Mouse (Mus musculus) heart, embryonic 13.5 days (tissue): Measurements from ENCODE around the gene Asb17. TPM values are rescaled to one million over a fixed set of nuclear protein-coding genes. Genes with fewer than 3 reads are reported as not detected.
A peak's percentile ranks its signal among the peaks of the same experiment; 100 is the strongest.
"Not testable (repeated sequence)": the region's sequence is repeated elsewhere in the genome, so short reads cannot be mapped to it uniquely, and the experiment has no call there.

Experiments used
- ATAC-seq: fragments of 200-750 bp; cut with Nextera tagmentation; 2 replicates; pipeline ENCODE4 v1.8.0; 2017; ENCODE audit warnings: moderate TSS enrichment; ENCODE audit not compliant: insufficient number of reproducible peaks, low FRiP score, low TSS enrichment; ENCODE audit errors: extremely low read depth
- H3K27ac ChIP-seq: fragments of 300-500 bp; sonication (generic); replicated peaks from 2 replicates; pipeline ENCODE4 v1.5.1; 2015; ENCODE audit warnings: moderate library complexity, mild to moderate bottlenecking, inconsistent platforms
- H3K27me3 ChIP-seq: fragments of 300-500 bp; sonication (generic); replicated peaks from 2 replicates; pipeline ENCODE4 v1.6.1; 2015; ENCODE audit warnings: mild to moderate bottlenecking, inconsistent platforms
- H3K36me3 ChIP-seq: fragments of 300-500 bp; sonication (generic); 2 replicates; pipeline ENCODE4 v1.6.1; 2015; ENCODE audit warnings: mild to moderate bottlenecking, inconsistent platforms
- H3K4me1 ChIP-seq: fragments of 300-500 bp; sonication (generic); 2 replicates; pipeline ENCODE4 v1.6.1; 2015; ENCODE audit warnings: inconsistent platforms
- H3K4me2 ChIP-seq: fragments of 300-500 bp; sonication (generic); 2 replicates; pipeline ENCODE4 v1.6.1; 2015; ENCODE audit warnings: inconsistent platforms, mild to moderate bottlenecking, moderate library complexity
- H3K4me3 ChIP-seq: fragments of 300-500 bp; sonication (generic); 2 replicates; pipeline ENCODE4 v1.5.1; 2015; ENCODE audit warnings: moderate library complexity, mild to moderate bottlenecking, inconsistent platforms
- H3K9ac ChIP-seq: fragments of 300-500 bp; sonication (generic); 2 replicates; pipeline ENCODE4 v1.6.1; 2015; ENCODE audit warnings: inconsistent platforms, mild to moderate bottlenecking, moderate library complexity
- H3K9me3 ChIP-seq: fragments of 300-500 bp; sonication (generic); 2 replicates; pipeline ENCODE4 v1.6.1; 2016; ENCODE audit warnings: inconsistent platforms
- WGBS: fragments of 180-500 bp; shearing (Covaris S2); methylation state at CpG from one replicate; pipeline ENCODE4 v1.1.7; 2015; ENCODE audit warnings: mixed read lengths; 5-methylcytosine and 5-hydroxymethylcytosine counted together
- polyA plus RNA-seq: library from polyadenylated mRNA; unstranded; fragments of >200 nt; fragmentation: Nextera tagmentation; extraction: Ambion mirVana; gene quantifications from 2 replicates; pipeline ENCODE4 v1.2.1, GENCODE M21; 2015

Asb17 gene
- polyA plus RNA-seq, 1 experiment from 2014 or later, result 0.23 TPM

- 81% methylated on average over 8 of the region's 8 CpGs for WGBS
- Histone ChIP-seq H3K9me3 (no peaks in the 10 kb centered on the region), H3K4me3 (no peak overlapping the region), H3K4me1 (no peaks in the 10 kb centered on the region), H3K27me3 (0 out of 2 replicates have a peak, but pooled peaks cover 8% of the 10 kb centered on the region), H3K4me2 (no peak overlapping the region), H3K27ac (no peak overlapping the region), H3K36me3 (no peaks in the 10 kb centered on the region), H3K9ac (no peak overlapping the region)
- no peak for ATAC-seq
Observed at GRCm38 (mm10) chr3:153814026-153814425, 30.0 kb upstream of the Asb17 start.

GRCm38 (mm10) chr3:153817376-153817890 lies 26.6 kb upstream of the Asb17 start:
- Histone ChIP-seq H3K4me2 (no peak overlapping the region), H3K27ac (no peak overlapping the region), H3K9ac (no peak overlapping the region), H3K4me1 (no peaks in the 10 kb centered on the region), H3K27me3 (peaks cover 8% of the 10 kb centered on the region; the same call in 1 of the 2 replicates), H3K36me3 (no peaks in the 10 kb centered on the region), H3K9me3 (no peaks in the 10 kb centered on the region), H3K4me3 (no peak overlapping the region)
- ATAC-seq, result no peak
- 82% methylated on average over 9 of the region's 9 CpGs for WGBS

DNA sequence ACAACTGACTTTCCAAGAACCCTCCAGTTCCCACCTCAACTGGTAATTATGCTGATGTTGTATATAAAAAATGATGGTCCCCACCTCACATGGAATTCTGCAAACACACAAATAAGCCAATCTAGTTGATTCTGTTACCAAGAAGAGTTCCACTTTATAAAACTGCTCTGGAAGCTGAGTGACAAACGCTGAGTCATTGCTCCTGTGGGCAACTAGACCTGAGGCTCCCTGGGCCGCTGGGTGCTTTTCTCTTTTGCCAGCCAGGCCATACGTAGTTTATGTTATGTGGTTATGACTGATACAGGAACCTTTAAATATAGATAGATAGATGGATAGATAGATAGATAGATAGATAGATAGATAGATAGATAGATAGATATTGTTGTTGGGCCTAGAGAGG lies 25.3 kb upstream of the Asb17 start:
- no peak for ATAC-seq
- H3K36me3 ChIP-seq, result no peaks in the 10 kb centered on the region
- H3K4me3 ChIP-seq, result no peak overlapping the region
- H3K27me3 ChIP-seq, result peaks cover 5% of the 10 kb centered on the region; the same call in 1 of the 2 replicates
- peaks cover 3% of the 10 kb centered on the region for H3K4me1 ChIP-seq
- no peak overlapping the region for H3K27ac ChIP-seq
- no peak overlapping the region for H3K4me2 ChIP-seq
- 90% methylated on average over 3 of the region's 3 CpGs for whole genome bisulfite sequencing
- no peak overlapping the region for H3K9ac ChIP-seq
- H3K9me3 ChIP-seq, result no peaks in the 10 kb centered on the region

GRCm38 (mm10) chr3:153819438-153819837 lies 24.6 kb upstream of the Asb17 start:
- Histone ChIP-seq H3K27me3 (peaks cover 5% of the 10 kb centered on the region; the same call in 1 of the 2 replicates), H3K9ac (no peak overlapping the region), H3K4me3 (no peak overlapping the region), H3K4me2 (no peak overlapping the region), H3K27ac (no peak overlapping the region), H3K9me3 (no peaks in the 10 kb centered on the region), H3K4me1 (peaks cover 10% of the 10 kb centered on the region), H3K36me3 (no peaks in the 10 kb centered on the region)
- ATAC-seq, result no peak
- WGBS, result 87% methylated on average over 9 of the region's 9 CpGs

- Histone ChIP-seq H3K4me1 (peaks cover 11% of the 10 kb centered on the region), H3K4me3 (no peak overlapping the region), H3K27me3 (no peaks in the 10 kb centered on the region; the same call in 1 of the 2 replicates), H3K4me2 (no peak overlapping the region), H3K36me3 (no peaks in the 10 kb centered on the region), H3K9ac (no peak overlapping the region), H3K27ac (no peak overlapping the region), H3K9me3 (no peaks in the 10 kb centered on the region)
- 74% methylated on average over 11 of the region's 11 CpGs for WGBS
- no peak for ATAC-seq
Observed at GRCm38 (mm10) chr3:153823671-153824515, 20.1 kb upstream of the Asb17 start.

DNA sequence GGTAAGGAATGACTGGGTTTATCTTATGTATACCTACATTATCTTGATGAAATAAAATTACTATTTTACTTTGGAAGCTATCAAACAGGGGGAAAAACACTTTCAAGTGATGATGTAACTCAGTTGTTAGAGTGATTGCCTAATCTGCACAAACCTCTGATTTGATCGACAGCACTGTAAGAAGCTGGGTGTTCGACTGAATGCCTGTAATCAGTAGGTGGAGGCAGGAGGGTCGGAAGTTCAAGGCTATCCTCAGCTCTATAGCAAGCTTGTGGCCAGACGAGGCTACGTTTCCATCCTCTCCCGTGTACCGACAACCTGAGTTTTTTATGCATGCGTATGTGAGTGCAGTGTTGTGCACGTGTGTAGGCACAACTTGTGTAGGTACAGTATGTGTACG lies 18.8 kb upstream of the Asb17 start:
- WGBS, result 79% methylated on average over 10 of the region's 10 CpGs
- Histone ChIP-seq H3K27ac (no peak overlapping the region), H3K36me3 (no peaks in the 10 kb centered on the region), H3K4me1 (peaks cover 11% of the 10 kb centered on the region), H3K4me2 (no peak overlapping the region), H3K9me3 (no peaks in the 10 kb centered on the region), H3K27me3 (no peaks in the 10 kb centered on the region; the same call in 1 of the 2 replicates), H3K4me3 (no peak overlapping the region), H3K9ac (no peak overlapping the region)
- ATAC-seq, result no peak

DNA sequence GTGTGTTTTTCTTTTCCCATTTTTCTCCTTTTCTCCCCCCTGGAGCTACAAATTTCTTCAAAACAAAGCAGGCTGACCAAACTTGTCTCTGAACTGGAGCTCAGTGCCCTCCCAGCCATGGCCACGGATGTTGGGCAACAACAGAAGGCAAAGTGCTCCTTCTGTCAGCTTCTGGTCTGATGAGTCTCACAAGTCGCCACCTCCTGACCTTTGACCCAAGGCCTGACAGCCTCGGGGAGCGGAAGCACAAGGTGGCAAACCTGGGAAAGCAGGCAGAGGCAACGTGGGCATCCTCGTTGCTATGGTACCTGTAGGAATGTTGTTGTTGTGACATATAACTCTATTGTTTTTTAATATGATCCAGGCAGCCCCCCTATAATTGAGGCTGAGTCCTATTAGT lies 17.4 kb upstream of the Asb17 start:
- H3K9me3 ChIP-seq, result no peaks in the 10 kb centered on the region
- H3K4me1 ChIP-seq, result peaks cover 18% of the 10 kb centered on the region
- no peak for ATAC-seq
- no peak overlapping the region for H3K4me3 ChIP-seq
- H3K36me3 ChIP-seq, result no peaks in the 10 kb centered on the region
- WGBS, result 53% methylated on average over 6 of the region's 6 CpGs
- H3K27me3 ChIP-seq, result no peaks in the 10 kb centered on the region
- no peak overlapping the region for H3K9ac ChIP-seq
- H3K4me2 ChIP-seq, result no peak overlapping the region
- H3K27ac ChIP-seq, result no peak overlapping the region

GRCm38 (mm10) chr3:153829788-153830187 lies 14.2 kb upstream of the Asb17 start:
- H3K9me3 ChIP-seq, H3K36me3 ChIP-seq, H3K9ac ChIP-seq, ATAC-seq, H3K27ac ChIP-seq, H3K4me3 ChIP-seq, H3K4me2 ChIP-seq, H3K27me3 ChIP-seq: not testable (repeated sequence)
- H3K4me1 ChIP-seq, result peaks cover 19% of the 10 kb centered on the region; the same call in 1 of the 2 replicates
- WGBS, result 78% methylated on average over 3 of the region's 3 CpGs

DNA sequence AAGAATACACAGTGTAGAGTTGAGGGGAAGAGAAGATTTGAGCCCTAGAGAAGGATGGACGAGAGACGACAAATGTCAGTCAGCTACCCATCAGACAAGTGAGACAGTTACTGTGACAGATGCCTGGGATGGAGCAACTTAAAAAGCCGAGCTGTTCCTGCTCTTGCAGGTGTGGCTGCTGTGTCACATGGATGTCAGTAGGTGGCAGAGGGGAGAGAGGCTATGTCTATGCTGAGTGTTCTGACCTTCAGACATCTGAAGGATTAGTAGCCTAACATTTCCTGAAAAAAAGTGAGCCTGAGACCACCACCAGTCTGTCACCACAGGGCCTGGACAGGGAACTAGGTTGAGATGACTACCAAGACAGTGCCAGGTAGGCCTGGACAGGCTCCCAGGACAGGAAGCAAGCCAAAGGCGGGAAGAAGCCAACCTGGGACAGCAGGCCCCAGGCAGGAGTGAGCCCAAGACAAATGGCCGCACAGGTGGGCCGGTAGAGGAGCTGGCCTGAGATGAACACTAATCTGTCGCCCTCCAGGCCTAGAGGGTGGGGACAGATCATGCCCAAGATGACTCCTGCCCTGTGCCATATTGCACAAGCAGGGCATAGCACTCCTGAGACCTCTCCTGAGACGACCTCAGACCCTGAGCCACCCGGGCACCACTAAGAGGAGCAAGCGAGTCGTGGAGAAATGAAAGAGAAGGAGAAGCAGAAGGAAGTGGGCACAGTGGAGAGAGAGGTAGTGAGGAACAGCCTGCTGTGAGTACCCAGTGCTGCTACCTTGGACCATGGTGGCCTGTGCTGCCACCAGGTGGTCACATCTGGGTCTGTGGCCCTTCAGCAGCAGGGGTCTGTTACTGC lies 12.8 kb upstream of the Asb17 start:
- WGBS, result 68% methylated on average over 11 of the region's 11 CpGs
- Histone ChIP-seq H3K4me2 (no peak overlapping the region), H3K9me3 (no peaks in the 10 kb centered on the region), H3K27ac (no peak overlapping the region), H3K36me3 (no peaks in the 10 kb centered on the region), H3K4me1 (peaks cover 26% of the 10 kb centered on the region; the same call in 1 of the 2 replicates), H3K4me3 (no peak overlapping the region), H3K9ac (no peak overlapping the region; the same call in 1 of the 2 replicates), H3K27me3 (no peaks in the 10 kb centered on the region)
- peak; percentile 37 for ATAC-seq

DNA sequence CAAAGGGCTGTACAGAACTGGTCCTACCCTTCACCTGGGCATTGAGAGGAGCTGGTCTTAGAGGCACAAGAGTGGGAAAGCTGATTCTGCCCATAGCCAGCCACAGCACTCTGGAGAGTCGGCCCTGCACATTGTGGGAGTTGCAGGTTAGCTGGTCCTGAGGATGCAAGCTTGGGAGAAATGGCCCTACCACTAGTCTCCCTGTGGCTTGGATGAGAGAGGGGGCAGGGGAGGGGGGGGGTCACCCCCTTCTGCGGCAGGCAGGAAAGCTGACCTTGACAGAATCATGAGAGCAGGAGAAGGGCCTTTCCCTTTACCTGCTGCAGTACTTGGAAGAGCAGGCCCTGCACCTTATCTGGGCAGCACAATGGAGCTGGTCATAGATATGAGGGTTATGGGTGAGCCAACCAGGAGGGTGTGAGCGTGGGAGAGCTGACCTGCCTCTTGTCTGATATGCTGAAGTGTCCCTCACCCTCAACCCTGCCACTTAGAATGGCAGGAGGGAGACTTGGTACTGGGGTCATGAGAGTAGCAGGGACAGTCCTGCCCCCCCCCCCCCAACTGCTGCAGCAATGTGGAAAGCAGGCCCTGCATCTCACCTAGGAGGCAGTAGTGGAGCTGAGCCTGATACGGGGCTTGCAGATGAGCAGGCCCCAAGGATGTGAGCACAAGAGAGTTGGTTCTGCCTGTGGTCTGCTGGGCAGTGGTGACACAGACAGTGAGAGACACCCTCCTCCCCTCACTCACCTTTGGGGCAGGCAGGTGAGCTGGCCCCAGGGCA lies 11.9 kb upstream of the Asb17 start:
- H3K4me1 ChIP-seq, result peaks cover 26% of the 10 kb centered on the region; the same call in 1 of the 2 replicates
- H3K27ac ChIP-seq, result no peak overlapping the region
- no peaks in the 10 kb centered on the region for H3K9me3 ChIP-seq
- H3K4me2 ChIP-seq, result no peak overlapping the region
- H3K4me3 ChIP-seq, result no peak overlapping the region
- ATAC-seq, result peak; percentile 40; the same call in 1 of the 2 replicates
- no peaks in the 10 kb centered on the region for H3K36me3 ChIP-seq
- H3K9ac ChIP-seq, result no peak overlapping the region; the same call in 1 of the 2 replicates
- no peaks in the 10 kb centered on the region for H3K27me3 ChIP-seq
- 46% methylated on average over 4 of the region's 4 CpGs for WGBS

DNA sequence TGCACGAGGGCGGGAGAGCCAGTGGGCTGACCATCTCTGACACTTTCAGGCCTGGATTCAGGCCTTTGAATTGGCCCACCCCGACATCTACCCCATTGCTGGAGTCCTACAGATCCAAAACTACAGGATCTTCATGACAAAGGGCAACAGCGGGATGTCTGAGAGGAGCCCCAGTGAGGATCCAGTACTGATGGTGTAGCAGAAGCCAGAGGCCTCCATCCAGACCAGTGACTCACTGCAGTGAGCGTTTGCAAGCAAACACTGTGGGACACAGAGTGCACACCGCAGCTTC lies 11.4 kb upstream of the Asb17 start:
- Histone ChIP-seq H3K27me3 (no peaks in the 10 kb centered on the region), H3K36me3 (no peaks in the 10 kb centered on the region), H3K27ac (no peak overlapping the region), H3K9me3 (no peaks in the 10 kb centered on the region), H3K9ac (no peak overlapping the region), H3K4me3 (no peak overlapping the region), H3K4me1 (peaks cover 26% of the 10 kb centered on the region; the same call in 1 of the 2 replicates), H3K4me2 (no peak overlapping the region)
- WGBS, result 70% methylated on average over 6 of the region's 6 CpGs
- no peak for ATAC-seq
